Mouse (Mus musculus): ENCODE data around the gene Olfr598. TPM values are rescaled to one million over a fixed set of nuclear protein-coding genes. Genes with fewer than 3 reads are reported as not detected.
"Not testable (repeated sequence)": the region's sequence is repeated elsewhere in the genome, so short reads cannot be mapped to it uniquely, and the experiment has no call there.

Gene Olfr598
- not detected in 2 replicates for polyA plus RNA-seq (2014; fragmentation: Nextera tagmentation; extraction: Ambion mirVana)

DNA sequence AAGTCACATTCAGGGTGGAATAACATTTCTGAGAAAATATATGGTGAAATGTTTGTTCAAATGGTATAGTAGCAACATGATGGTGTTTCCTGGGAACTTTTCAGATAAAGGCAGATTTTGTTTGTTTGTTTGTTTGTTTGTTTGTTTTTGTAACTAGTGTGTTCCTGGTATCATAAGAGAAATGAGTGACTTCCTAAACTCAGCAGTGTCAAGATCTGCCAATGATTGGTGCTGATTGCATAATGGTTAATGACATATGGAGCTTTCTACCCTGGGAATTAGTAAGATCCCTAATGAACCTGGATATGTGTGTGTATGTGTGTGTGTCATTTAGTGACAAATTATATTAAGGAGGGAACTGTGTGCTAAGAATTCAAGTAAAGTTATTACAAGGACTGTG lies at the start of gene Olfr598:
Gene Olfr598 (plus strand): TSS at position 301 of the 400 bp plus-strand sequence.
- H3K4me3 ChIP-seq (ENCODE audit: low read length): no peak within 1 kb of the TSS
- H3K9me3 ChIP-seq (ENCODE audit: control insufficient read depth, low read length): no peaks in the 10 kb centered on the region
- H3K4me1 ChIP-seq (ENCODE audit: control insufficient read depth, insufficient read depth, low read length): no peaks in the 10 kb centered on the region
- H3K36me3 ChIP-seq (ENCODE audit: control insufficient read depth, insufficient read depth, low read length): no peaks in the 10 kb centered on the region
- no peak for ATAC-seq (ENCODE audit: low FRiP score, low TSS enrichment)
- H3K27ac ChIP-seq (ENCODE audit: low read depth, low read length): no peak within 1 kb of the TSS
- H3K27me3 ChIP-seq (ENCODE audit: control insufficient read depth, insufficient read depth, low read length): no peaks in the 10 kb centered on the region
- no peak within 1 kb of the TSS for H3K9ac ChIP-seq (ENCODE audit: low read depth, low read length)
- no peak within 1 kb of the TSS for H3K4me2 ChIP-seq (replicated peaks; ENCODE audit: low read depth, low read length)

DNA sequence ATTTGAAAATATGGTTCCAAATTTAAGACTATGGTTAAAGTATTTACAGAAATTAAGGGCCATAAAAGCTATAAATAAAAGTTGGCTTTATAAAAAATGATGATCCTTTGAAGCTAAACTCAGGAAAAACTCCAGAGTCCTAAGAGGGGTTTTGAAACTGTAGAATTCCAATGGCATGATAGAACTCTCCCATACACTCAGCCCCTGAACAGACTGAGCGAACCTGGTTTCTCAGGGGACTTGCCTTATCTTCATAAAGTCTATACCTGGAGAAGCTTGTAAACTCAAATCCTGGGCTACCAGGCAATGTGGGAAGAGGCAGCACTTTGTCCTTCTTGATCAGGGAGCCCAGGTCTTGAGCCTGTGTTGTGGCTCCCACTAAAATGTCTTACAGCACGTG lies 18.0 kb upstream of the Olfr598 start, which contains the start of gene Olfr596:
Gene Olfr596 (plus strand): TSS at position 301 of the 400 bp plus-strand sequence.
- not testable (repeated sequence) for H3K36me3 ChIP-seq (ENCODE audit: control insufficient read depth, insufficient read depth, low read length); H3K4me1 ChIP-seq (ENCODE audit: control insufficient read depth, insufficient read depth, low read length); H3K27ac ChIP-seq (ENCODE audit: low read depth, low read length); H3K27me3 ChIP-seq (ENCODE audit: control insufficient read depth, insufficient read depth, low read length); H3K9ac ChIP-seq (ENCODE audit: low read depth, low read length); H3K4me3 ChIP-seq (ENCODE audit: low read length); H3K9me3 ChIP-seq (ENCODE audit: control insufficient read depth, low read length); ATAC-seq (ENCODE audit: low FRiP score, low TSS enrichment); H3K4me2 ChIP-seq (replicated peaks; ENCODE audit: low read depth, low read length)
- 94% methylated on average over 2 of the region's 2 CpGs for WGBS

DNA sequence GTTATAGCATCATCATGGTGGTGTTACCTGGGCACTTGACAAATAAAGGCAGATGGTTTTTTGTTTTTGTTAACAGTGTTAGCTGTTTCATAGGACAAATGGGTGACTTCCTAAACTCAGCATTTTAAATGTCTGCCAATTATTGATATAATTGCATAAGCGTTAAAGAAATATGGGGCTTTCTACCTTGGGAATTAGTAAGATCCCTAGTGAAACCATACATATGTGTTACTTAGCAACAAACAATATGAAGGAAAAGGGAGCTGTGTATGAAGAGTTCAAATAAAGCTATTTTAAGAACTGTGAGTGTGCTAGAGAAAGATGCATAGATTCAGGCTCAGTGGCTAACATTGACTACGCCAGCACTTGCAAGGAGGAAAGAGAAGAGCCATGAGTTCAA lies 7.4 kb upstream of the Olfr598 start, which contains the start of gene Olfr597:
Gene Olfr597 (plus strand): TSS at position 301 of the 400 bp plus-strand sequence.
- H3K27me3 ChIP-seq (ENCODE audit: control insufficient read depth, insufficient read depth, low read length); H3K9me3 ChIP-seq (ENCODE audit: control insufficient read depth, low read length); H3K9ac ChIP-seq (ENCODE audit: low read depth, low read length); ATAC-seq (ENCODE audit: low FRiP score, low TSS enrichment); H3K4me2 ChIP-seq (replicated peaks; ENCODE audit: low read depth, low read length); H3K4me1 ChIP-seq (ENCODE audit: control insufficient read depth, insufficient read depth, low read length); H3K4me3 ChIP-seq (ENCODE audit: low read length); H3K27ac ChIP-seq (ENCODE audit: low read depth, low read length); H3K36me3 ChIP-seq (ENCODE audit: control insufficient read depth, insufficient read depth, low read length): not testable (repeated sequence)
- 98% methylated on average over 2 of the region's 2 CpGs for WGBS

DNA sequence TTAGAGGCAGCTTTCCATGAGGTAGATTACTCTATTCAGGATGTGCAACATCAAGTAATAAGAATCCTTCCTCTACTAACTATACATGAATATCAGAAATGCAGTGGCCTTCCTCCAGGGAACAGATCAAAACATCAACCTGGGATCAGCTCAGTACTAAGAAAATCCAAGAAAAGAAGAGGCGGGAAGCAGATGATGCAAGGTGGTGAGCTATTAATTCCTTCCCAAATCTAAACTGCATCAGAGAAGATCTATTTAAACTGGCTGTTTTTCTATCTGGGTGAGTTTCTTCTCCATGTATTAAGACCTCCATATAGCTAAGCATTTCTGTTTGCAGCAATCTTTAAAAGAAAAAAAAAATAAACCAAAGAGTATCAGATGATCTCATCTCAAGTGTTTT lies 12.2 kb downstream of the Olfr598 start, which contains the start of gene Olfr599:
Gene Olfr599 (plus strand): TSS at position 301 of the 400 bp plus-strand sequence.
- H3K27me3 ChIP-seq (ENCODE audit: control insufficient read depth, insufficient read depth, low read length): no peaks in the 10 kb centered on the region
- no peak within 1 kb of the TSS for H3K9ac ChIP-seq (ENCODE audit: low read depth, low read length)
- H3K27ac ChIP-seq (ENCODE audit: low read depth, low read length): no peak within 1 kb of the TSS
- no peaks in the 10 kb centered on the region for H3K9me3 ChIP-seq (ENCODE audit: control insufficient read depth, low read length)
- H3K4me1 ChIP-seq (ENCODE audit: control insufficient read depth, insufficient read depth, low read length): no peaks in the 10 kb centered on the region
- no peaks in the 10 kb centered on the region for H3K36me3 ChIP-seq (ENCODE audit: control insufficient read depth, insufficient read depth, low read length)
- WGBS: 90% methylated on average over 1 of the region's 1 CpGs
- no peak within 1 kb of the TSS for H3K4me3 ChIP-seq (ENCODE audit: low read length)
- H3K4me2 ChIP-seq (replicated peaks; ENCODE audit: low read depth, low read length): no peak within 1 kb of the TSS
- no peak for ATAC-seq (ENCODE audit: low FRiP score, low TSS enrichment)

DNA sequence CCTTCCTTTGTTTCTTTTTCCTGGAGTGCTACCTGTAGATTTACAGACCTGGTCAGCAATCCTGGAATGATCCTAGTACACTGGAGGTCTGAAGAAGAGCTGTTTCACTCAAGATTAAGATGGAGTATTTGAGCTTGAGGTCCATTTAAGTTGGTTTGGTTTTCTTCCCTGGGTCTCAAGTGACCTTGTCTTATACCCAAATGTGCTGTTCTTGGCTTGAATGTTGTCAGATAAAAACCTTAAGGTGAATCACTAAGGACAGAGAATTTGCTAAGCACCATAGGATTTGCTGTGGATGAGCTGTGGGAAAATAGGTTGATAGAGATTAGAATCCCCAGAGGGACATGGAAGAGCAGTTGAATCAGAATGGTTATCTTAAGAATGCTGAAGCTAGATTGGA lies 26.2 kb downstream of the Olfr598 start, which contains the start of gene Olfr600:
Gene Olfr600 (minus strand): TSS at position 101 of the 400 bp plus-strand sequence.
- Histone ChIP-seq H3K4me3 (ENCODE audit: low read length) (no peak within 1 kb of the TSS), H3K4me2 (replicated peaks; ENCODE audit: low read depth, low read length) (no peak within 1 kb of the TSS), H3K27ac (ENCODE audit: low read depth, low read length) (no peak within 1 kb of the TSS), H3K9me3 (ENCODE audit: control insufficient read depth, low read length) (no peaks in the 10 kb centered on the region), H3K4me1 (ENCODE audit: control insufficient read depth, insufficient read depth, low read length) (no peaks in the 10 kb centered on the region), H3K27me3 (ENCODE audit: control insufficient read depth, insufficient read depth, low read length) (no peaks in the 10 kb centered on the region), H3K36me3 (ENCODE audit: control insufficient read depth, insufficient read depth, low read length) (no peaks in the 10 kb centered on the region), H3K9ac (ENCODE audit: low read depth, low read length) (no peak within 1 kb of the TSS)
- ATAC-seq (ENCODE audit: low FRiP score, low TSS enrichment): no peak

DNA sequence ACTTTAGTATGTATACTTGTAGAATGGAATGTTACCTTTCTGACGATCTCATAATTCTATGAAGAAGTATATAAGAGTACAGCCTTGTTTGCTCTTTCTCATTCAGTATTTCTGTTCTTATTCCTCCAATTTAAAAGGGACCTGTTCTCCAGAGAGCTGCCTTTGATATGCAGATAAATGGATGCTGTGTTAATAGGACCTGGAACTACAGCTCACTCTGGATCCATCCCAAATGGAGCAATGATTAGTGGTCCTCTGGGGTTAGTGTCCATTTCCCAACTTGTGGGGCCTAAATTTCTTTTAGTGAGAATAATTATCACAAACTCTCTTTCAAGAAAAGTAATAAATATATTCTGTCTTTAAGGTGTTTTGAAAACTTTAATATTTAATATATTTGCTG lies 39.2 kb downstream of the Olfr598 start, which contains the start of gene Olfr601:
Gene Olfr601 (minus strand): TSS at position 101 of the 400 bp plus-strand sequence.
- Histone ChIP-seq H3K4me2 (replicated peaks; ENCODE audit: low read depth, low read length) (no peak within 1 kb of the TSS), H3K27ac (ENCODE audit: low read depth, low read length) (no peak within 1 kb of the TSS), H3K9me3 (ENCODE audit: control insufficient read depth, low read length) (no peaks in the 10 kb centered on the region), H3K27me3 (ENCODE audit: control insufficient read depth, insufficient read depth, low read length) (no peaks in the 10 kb centered on the region), H3K4me3 (ENCODE audit: low read length) (no peak within 1 kb of the TSS), H3K36me3 (ENCODE audit: control insufficient read depth, insufficient read depth, low read length) (no peaks in the 10 kb centered on the region), H3K4me1 (ENCODE audit: control insufficient read depth, insufficient read depth, low read length) (no peaks in the 10 kb centered on the region), H3K9ac (ENCODE audit: low read depth, low read length) (no peak within 1 kb of the TSS)
- 95% methylated on average over 1 of the region's 1 CpGs for WGBS
- no peak for ATAC-seq (ENCODE audit: low FRiP score, low TSS enrichment)

Other genes starting within 250 kb of the Olfr598 start
- gene Olfr584, start 241.7 kb upstream of the Olfr598 start, polyA plus RNA-seq (2014; fragmentation: Nextera tagmentation; extraction: Ambion mirVana): not detected in 2 replicates
- not detected in 2 replicates for gene Olfr585, start 225.8 kb upstream of the Olfr598 start, polyA plus RNA-seq (2014; fragmentation: Nextera tagmentation; extraction: Ambion mirVana)
- gene Olfr586, start 197.9 kb upstream of the Olfr598 start, polyA plus RNA-seq (2014; fragmentation: Nextera tagmentation; extraction: Ambion mirVana): not detected in 2 replicates
- gene Olfr588-ps1, start 182.7 kb upstream of the Olfr598 start, polyA plus RNA-seq (2014; fragmentation: Nextera tagmentation; extraction: Ambion mirVana): not detected in 2 replicates
- not detected in 2 replicates for gene Olfr589, start 167.2 kb upstream of the Olfr598 start, polyA plus RNA-seq (2014; fragmentation: Nextera tagmentation; extraction: Ambion mirVana)
- gene Olfr591, start 145.2 kb upstream of the Olfr598 start, polyA plus RNA-seq (2014; fragmentation: Nextera tagmentation; extraction: Ambion mirVana): not detected in 2 replicates
- gene Olfr592, start 138.8 kb upstream of the Olfr598 start, polyA plus RNA-seq (2014; fragmentation: Nextera tagmentation; extraction: Ambion mirVana): not detected in 2 replicates
- gene Olfr593, start 111.7 kb upstream of the Olfr598 start, polyA plus RNA-seq (2014; fragmentation: Nextera tagmentation; extraction: Ambion mirVana): not detected in 2 replicates
- not detected in 2 replicates for gene Olfr594, start 106.6 kb upstream of the Olfr598 start, polyA plus RNA-seq (2014; fragmentation: Nextera tagmentation; extraction: Ambion mirVana)
- gene Usp17ld, start 71.1 kb upstream of the Olfr598 start, polyA plus RNA-seq (2014; fragmentation: Nextera tagmentation; extraction: Ambion mirVana): not detected in 2 replicates
- not detected in 2 replicates for gene Olfr596, start 17.9 kb upstream of the Olfr598 start, polyA plus RNA-seq (2014; fragmentation: Nextera tagmentation; extraction: Ambion mirVana)
- gene Olfr597, start 7.3 kb upstream of the Olfr598 start, polyA plus RNA-seq (2014; fragmentation: Nextera tagmentation; extraction: Ambion mirVana): not detected in 2 replicates
- gene Olfr599, start 12.3 kb downstream of the Olfr598 start, polyA plus RNA-seq (2014; fragmentation: Nextera tagmentation; extraction: Ambion mirVana): not detected in 2 replicates
- not detected in 2 replicates for gene Olfr600, start 26.1 kb downstream of the Olfr598 start, polyA plus RNA-seq (2014; fragmentation: Nextera tagmentation; extraction: Ambion mirVana)
- not detected in 2 replicates for gene Olfr601, start 39.1 kb downstream of the Olfr598 start, polyA plus RNA-seq (2014; fragmentation: Nextera tagmentation; extraction: Ambion mirVana)
- not detected in 2 replicates for gene Olfr603, start 62.6 kb downstream of the Olfr598 start, polyA plus RNA-seq (2014; fragmentation: Nextera tagmentation; extraction: Ambion mirVana)
- gene Usp17lc, start 91.5 kb downstream of the Olfr598 start, polyA plus RNA-seq (2014; fragmentation: Nextera tagmentation; extraction: Ambion mirVana): not detected in 2 replicates
- gene Olfr605, start 121.9 kb downstream of the Olfr598 start, polyA plus RNA-seq (2014; fragmentation: Nextera tagmentation; extraction: Ambion mirVana): not detected in 2 replicates
- gene Olfr606, start 125.5 kb downstream of the Olfr598 start, polyA plus RNA-seq (2014; fragmentation: Nextera tagmentation; extraction: Ambion mirVana): not detected in 2 replicates
- gene Olfr607, start 140.6 kb downstream of the Olfr598 start, polyA plus RNA-seq (2014; fragmentation: Nextera tagmentation; extraction: Ambion mirVana): not detected in 2 replicates
- not detected in 2 replicates for gene Olfr608, start 146.3 kb downstream of the Olfr598 start, polyA plus RNA-seq (2014; fragmentation: Nextera tagmentation; extraction: Ambion mirVana)
- gene Olfr609, start 174.5 kb downstream of the Olfr598 start, polyA plus RNA-seq (2014; fragmentation: Nextera tagmentation; extraction: Ambion mirVana): not detected in 2 replicates
- gene Olfr610, start 188.6 kb downstream of the Olfr598 start, polyA plus RNA-seq (2014; fragmentation: Nextera tagmentation; extraction: Ambion mirVana): not detected in 2 replicates
- not detected in 2 replicates for gene Olfr611, start 197.3 kb downstream of the Olfr598 start, polyA plus RNA-seq (2014; fragmentation: Nextera tagmentation; extraction: Ambion mirVana)
- not detected in 2 replicates for gene Olfr612, start 219.1 kb downstream of the Olfr598 start, polyA plus RNA-seq (2014; fragmentation: Nextera tagmentation; extraction: Ambion mirVana)
- gene Olfr613, start 224.5 kb downstream of the Olfr598 start, polyA plus RNA-seq (2014; fragmentation: Nextera tagmentation; extraction: Ambion mirVana): not detected in 2 replicates
- not detected in 2 replicates for gene Olfr615, start 232.5 kb downstream of the Olfr598 start, polyA plus RNA-seq (2014; fragmentation: Nextera tagmentation; extraction: Ambion mirVana)
- gene Olfr616, start 245.6 kb downstream of the Olfr598 start, polyA plus RNA-seq (2014; fragmentation: Nextera tagmentation; extraction: Ambion mirVana): not detected in 2 replicates
- not detected in 2 replicates for gene Olfr617, start 249.5 kb downstream of the Olfr598 start, polyA plus RNA-seq (2014; fragmentation: Nextera tagmentation; extraction: Ambion mirVana)